Mouse (Mus musculus) spleen, postnatal 36 days (tissue): ENCODE results near the gene Lmx1b.

ENCODE experiments used
- DNase-seq, 2 experiments: peaks; one replicate each; pipeline ENCODE4 v3.0.0; 2022; ENCODE audit warnings: low spot score in 2 of 2, mixed read lengths in 1 of 2

The Lmx1b gene

DNA sequence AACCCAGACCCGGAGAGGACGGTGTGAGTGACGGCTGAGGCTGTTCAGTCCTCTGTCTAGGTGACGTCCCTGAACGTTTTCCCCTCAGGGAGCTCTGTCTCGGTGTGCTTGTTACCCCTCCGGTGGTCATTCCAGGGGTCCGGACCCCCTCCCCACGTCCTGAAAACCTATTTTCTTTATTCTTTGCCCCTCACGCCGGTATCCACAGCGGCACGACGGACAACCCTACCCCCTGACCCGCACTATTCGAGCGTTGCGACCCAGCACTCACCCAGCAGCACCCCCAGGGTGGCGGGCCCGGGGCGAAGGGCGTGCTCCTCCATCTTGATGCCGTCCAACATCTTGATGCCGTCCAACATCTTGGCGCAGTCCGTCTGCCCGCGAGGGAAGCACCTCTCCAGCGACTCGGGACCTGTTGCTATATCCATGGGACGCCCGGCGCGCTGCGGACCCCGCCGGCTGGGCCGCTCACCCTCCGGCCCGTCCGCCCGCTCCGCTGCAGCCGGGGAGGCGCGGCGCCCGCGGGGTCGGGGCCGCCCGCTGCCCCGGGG is at the start of gene Lmx1b:
TSS of gene Lmx1b (minus strand) at position 341 of the 551 bp plus-strand sequence.
- DNase-seq: no peak

DNA sequence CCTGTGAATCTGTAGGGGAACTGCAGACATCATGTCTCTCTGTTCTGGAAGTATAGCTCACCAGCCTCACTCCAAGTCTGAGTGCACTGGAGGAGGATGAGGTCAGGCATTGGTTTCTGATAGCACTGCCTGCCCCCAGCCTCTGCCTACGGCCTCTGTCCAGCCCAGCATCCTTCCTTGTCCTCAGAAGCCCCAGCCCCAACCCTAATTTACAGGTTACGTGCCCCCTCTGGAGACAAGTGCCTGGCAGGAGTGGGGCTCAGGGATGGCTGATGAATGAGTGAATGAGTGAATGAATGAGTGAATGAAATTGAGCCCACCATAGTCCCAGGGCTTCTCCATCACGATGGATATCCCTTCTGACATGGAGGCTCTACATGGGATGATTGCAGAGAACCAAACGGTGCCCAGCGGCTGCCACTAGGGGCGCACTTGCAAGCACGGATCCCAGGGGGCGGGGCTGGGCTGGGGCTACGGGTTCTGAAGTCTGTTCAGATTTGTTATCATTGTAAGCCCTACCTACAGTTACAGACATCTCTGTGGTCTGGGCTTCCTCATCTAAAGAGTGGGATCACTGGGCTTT is 49.7 kb upstream of the Lmx1b start:
- no peak for DNase-seq

DNA sequence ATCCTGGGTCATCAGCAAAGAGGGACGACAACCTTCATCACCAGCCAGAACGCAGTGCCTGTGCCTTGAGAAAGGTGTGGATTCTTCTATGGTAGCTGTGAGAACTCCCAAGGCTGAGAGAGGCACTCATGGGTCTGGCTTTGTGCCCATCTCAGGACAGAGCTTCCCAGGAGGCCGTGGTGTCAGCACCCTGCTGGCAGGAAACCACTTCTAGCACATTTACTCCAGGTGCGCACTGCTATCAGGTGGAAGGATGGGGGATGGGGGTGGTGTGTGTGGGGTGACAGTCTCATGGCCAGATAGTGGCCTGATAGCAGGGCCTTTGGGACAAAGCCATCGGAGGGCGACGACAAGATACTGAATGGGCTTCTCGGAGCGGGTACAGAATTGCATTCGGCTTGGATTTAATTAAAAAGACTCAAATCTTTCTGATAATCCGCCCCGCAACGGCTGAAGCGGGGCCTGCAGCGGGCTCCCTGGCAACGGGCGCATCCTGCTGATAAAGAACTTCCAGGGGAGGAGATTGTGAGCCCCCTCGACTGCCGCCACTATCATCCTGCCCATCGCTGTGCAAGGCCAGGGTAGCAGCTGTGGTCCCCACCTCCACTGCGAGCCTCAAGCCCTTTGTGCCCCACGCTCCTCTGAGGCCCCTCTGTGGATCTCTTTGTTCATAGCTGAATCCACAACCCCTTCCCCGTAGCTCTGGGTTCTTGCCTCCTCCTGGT is 49.0 kb upstream of the Lmx1b start:
- DNase-seq: no peak

DNA sequence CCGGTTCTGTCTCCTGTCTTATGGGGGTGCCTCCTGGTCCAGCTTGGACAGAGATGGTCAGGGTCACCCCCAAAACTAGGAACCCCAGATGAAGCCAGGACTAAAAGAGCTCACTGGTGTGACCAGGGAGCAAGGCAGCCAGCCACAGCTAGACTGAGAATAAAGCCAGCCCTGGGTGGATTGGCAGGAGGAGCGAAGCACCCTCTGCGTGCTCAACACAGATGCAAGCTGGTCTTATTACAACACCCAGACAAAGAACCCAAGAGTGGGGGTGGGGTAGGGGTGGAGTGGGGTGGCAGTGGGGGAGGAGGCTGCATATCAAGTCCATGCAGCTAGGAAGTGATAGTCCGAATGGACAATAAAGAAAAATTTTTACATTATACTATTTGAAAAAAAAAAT is 43.3 kb upstream of the Lmx1b start:
- DNase-seq: no peak

DNA sequence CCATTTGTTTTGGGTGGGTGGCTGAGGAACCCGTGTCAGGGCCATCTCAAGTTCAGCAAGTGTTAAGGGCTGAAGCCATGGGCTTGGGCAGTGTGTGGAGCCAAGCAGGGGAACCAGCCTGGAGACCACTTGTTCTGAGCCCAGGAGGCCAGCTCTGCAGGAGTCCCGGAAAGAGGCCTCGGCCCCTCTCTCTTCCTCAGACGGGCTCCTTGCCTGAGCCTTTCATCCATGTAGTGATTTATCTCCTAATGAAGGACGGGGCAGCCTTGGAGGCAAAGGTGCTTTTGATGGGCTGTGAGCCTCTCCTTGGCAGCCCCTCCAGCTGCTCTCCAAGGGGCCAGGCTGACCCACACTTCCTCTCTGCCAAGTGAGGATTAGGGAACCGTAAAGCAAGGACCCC is 42.8 kb upstream of the Lmx1b start:
- DNase-seq: no peak

DNA sequence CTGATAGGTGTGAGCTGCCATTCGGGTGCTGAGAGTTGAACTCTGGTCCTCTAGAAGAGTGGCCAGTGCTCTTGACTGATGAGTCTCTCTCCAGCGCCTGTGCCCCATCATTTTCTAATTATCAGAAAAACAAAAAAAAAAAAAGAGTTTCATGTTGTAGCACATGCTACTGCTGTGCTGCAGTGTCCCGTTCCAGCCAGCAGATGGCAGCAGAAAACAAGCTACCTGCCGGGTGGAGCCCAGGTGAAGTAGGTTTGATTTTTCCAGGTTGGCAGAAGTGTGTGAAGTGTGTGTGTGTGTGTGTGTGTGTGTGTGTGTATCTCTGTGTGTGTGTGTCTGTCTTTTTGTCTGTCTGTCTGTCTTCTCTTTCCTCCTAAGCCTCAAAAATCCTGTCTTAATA is 41.9 kb upstream of the Lmx1b start:
- peak in 1 of 2 experiments; percentile 7 for DNase-seq

DNA sequence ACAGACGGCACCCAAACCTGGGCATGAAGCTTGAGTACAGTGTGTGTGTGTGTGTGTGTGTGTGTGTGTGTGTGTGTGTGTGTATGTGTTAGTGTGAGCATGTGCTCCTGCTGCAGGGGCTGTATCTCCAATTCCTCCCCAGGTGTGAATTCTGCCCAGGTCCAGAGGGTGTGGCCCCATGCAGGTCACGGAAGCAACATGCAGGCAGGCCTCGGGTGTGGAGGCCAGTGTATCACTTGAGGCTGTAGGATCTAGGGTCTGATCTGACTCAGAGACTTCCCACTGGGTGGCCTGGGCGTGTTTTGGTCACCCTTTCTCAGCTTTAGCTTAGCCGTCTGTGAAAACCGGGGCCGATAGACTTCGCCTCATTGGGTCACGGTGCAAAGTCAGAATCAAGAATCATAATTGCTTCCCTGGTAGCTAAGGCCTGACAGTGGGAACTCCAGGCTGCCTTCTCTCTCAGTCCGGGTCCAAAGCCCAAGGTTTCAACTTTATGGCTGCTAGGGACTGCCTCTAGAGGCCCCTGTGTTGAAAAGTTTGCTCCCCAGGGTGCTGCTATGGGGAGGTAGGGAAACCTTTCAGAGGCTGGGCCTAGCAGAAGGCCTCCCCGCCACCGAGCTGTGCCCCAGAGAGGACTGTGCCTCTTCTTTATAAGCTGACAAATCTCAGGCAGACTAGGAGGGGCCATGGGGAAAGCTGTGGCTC is 38.8 kb upstream of the Lmx1b start:
- DNase-seq: no peak

DNA sequence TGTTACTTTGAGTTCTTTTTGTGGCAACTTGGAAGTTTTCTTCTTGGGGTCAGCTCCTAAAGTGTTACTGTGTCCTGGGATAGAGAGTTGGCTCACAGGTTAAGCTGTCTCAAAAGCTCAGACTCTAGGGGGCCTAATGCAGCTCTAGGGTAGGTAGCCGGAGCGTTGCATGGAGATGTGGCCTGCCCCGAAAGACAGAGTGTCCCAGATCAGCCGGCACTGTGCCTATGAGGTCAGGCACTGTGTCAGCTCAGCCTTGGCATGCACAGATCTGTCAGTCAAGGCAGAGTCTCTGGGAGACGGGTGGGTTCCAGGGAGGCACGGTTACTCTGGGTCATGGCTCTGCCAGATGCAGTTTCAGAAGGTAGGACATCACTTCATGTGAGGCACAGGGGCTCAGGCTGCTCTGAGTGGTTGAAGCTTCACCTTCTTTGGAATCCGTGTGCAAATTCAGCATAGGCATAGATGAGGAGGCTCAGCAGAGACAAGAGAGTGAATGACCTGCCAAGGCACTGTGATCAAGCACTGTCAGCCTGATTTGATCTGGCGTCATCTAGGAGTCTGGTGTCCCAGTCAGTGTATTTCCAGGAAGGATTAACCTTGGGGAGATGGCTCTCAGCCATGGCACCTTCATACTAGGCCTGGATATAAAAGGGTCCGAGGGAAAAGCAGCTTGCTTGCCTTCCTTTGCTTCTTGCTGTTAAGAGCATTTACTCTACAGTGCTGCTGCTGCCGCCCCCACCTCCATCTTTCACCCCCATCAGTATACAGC is 32.6 kb upstream of the Lmx1b start:
- no peak for DNase-seq

DNA sequence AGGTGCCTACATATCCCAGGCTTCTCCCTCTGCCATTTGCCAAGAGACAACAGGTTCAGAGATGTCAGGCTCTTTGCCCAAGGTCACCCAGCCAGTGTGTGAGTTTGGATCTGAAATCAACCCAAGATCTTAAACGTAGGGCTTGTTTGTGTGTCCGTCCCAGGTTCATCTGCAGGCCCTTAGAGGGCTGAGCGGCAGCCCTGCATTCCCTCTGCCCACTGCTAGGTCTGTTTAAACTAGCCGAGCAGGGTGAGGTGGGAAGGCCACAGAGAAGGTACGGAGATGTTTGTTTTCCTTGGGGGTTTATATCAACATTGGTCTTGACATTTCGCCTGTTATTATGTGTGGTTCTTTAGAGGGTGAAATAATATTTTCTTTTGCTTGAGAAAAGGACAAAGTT is 28.4 kb upstream of the Lmx1b start:
- no peak for DNase-seq

DNA sequence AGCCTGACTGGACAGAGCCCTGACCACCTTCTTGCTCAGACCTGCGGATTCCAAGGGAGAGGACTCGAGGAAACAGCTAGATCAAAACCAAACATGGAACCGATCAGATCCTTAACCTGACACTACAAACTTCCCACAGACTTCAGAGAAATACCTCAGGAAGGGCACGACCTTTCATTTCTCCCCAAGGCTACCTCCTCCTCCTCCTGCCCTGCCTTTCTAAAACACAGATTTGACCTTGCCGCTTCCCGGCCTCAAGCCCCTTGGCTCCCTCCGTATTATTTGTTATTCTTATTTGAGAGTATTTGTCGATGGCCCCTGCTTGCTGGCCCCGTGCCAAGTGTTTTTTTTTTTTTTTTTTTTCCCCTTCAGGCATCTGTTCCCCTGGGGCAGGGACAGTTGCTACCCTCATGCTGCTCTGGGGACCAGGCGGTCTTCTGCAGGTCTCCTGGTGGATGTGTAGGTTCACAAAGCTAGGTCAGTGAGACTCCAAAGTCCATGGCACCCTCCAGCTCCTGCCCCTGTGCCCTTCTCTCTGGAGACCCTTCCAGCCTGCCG is 26.2 kb upstream of the Lmx1b start:
- no peak for DNase-seq

DNA sequence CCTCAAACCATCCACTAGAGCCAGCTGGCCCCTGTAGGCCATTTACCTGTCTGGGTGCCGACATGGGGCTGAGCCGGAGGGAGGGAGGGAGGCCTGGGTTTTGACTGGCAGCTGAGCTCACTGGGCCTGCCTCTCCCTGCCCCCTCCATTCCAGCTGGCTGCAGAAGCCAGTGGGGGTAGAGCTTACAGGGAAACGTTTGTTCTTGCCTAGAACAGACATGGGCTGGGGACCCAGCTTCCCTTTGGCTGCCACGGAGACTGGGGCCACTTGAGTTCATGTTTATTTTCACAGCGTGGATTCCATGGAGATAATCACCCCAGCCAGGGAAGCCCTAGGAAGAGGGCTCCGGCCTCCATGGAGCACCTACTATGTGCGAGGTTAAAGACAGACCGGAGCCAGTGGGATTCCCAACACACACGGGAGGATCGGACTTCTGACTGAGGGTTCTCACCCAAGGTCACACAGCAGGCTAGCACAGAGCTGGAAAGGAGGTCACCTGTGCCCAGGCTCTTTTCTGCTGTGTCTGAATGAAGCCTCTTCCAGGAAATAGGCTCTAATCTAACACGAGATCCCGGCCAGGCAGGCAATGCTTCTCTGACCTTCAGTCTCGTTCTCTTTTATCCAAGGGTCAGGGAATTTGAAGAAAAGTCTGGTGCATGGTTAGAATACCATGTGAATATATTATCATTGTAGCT is 25.2 kb upstream of the Lmx1b start:
- no peak for DNase-seq

DNA sequence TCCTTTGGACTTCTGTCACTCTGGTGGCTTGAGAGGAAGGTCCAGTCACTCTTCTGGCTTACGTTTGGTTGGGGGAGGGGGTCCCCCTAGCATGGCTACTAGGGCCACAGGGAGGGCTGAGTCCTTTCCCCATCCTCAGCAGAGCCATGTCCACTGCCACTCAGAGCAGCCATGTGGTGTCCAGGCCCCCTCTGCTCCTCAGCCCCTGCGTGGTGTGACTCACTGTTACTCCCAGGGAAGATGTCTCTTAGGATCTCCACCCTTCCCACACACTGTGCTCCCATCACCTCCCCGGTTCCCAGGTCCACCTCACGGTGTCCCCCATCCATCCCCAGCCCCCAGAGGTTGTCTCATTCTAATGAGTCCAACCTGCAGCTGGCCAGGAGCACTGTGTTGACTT is 24.4 kb upstream of the Lmx1b start:
- DNase-seq: no peak

DNA sequence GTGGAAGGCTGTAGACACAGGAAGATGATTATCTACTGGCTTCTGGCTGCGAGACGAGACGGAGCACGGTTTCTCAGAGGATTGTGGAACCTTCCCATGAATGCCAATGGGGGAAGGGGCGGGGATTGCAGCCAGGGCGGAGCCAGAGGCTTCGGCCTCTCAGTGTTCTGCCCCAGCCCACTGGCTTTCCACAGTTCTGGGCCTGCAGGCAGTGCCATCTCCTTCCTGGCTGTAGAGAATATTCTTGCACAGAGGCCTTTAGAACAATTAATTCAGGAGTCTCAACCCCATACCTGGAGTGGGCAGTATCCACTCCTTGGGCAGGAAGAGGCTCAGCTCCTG is 18.9 kb upstream of the Lmx1b start:
- no peak for DNase-seq

DNA sequence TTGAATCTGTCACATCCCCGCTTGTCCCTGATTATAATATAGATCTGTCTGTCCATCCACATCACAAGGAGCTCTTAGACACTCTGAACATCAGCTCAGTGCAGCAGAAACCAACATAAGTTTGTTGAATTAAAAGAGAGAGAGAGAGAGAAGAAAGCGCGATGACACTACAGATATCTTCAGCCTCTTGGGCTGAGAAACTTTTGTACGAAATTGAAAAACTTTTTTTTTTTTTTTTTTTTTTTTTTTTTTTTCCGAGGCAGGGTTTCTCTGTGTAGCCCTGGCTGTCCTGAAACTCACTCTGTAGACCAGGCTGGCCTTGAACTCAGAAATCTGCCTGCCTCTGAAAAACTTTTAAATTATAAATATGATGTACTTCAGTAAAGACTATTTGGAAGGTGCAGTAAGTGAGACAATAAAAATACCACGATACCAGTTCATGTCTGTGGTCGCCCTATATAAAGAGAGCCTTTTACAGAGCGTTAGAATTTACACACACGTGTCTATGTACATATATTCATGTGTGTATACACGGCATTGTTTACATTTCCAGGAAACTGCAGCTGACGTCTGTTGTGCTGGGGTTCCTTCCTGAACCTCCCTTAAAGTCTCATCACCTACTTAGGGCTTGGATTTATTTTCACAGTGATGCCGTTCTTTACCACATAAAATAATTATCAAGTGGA is 18.4 kb upstream of the Lmx1b start:
- DNase-seq: no peak

DNA sequence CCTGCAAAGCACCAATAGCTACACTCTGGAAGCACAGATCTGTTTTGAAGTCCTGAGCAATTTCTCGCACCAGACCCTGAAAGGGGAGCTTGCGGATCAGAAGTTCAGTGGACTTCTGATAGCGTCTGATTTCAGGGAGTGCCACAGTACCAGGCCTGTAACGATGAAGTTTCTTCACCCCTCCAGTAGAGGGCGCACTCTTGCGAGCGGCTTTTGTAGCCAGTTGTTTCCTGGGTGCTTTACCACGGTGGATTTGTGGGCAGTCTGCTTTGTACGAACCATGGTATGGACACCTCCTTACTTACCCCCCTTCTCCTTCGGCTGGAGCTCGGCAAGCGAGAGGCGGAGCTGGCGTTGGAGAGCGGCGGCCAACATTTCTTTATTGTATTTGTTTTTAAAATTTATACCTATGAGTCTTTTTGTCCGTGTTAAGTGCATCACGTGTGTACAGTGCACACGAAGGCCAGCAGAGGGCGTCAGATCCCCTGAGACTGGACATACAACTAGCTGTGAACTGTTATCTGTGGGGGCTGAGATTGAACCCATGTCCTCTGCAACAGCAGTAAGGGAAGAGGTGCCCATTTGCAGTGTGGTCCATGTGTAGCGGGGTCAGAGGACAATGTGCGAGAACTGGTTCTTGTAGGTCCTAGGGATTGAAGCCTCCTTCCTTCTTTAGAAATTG is 12.3 kb upstream of the Lmx1b start:
- DNase-seq: no peak

DNA sequence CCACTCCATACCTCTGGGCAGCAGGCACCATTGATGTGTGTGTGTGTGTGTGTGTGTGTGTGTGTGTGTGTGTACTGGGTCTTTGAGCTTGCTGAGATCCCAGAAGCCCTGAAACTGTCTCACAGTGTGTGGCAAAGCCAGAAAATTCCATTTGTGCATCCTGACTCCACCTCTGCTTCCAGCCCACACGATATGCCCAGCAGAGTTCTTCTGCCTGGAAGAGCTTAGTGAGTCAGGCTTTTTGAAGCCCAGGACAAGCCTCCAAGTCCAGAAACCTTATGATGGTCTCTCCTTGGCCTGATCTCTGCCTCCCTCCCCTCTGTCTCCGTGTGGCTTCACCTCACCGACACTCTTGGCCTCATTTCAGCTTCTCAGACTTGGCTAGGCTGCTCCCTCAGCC is 9.1 kb upstream of the Lmx1b start:
- no peak for DNase-seq

DNA sequence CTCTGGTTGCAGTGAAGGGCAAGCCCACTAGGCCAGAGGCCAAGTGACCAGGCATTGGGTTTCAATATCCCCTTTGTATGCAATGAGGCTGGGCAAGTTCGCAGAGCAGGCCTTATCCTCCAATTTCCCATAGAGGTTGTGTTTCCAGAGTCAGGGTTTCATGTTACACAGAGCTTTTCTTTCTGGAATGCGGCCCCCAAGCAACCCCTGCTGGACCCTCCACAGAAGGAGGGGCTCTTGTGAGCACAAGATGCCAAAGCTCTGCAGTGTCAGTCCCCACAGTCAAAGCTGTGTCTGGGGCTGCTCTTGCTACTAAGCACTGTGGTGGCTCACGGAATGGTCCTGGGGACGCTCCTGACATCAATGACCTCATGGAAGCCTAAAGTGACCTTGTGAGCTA is 8.6 kb upstream of the Lmx1b start:
- DNase-seq: no peak

DNA sequence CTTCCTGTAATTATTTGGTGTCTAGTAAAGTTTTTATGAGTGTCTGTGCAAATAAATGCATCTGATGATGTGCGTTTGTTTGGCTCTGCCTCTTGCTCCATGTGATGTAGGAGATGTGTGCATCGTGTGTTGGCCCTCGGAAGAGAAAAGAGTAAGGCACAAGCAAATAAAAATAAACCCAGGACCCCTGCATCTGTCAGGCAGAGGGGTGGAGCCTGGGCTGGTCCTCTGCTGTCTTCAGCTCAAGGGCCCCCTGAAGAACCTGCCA is 5.9 kb upstream of the Lmx1b start:
- no peak for DNase-seq

DNA sequence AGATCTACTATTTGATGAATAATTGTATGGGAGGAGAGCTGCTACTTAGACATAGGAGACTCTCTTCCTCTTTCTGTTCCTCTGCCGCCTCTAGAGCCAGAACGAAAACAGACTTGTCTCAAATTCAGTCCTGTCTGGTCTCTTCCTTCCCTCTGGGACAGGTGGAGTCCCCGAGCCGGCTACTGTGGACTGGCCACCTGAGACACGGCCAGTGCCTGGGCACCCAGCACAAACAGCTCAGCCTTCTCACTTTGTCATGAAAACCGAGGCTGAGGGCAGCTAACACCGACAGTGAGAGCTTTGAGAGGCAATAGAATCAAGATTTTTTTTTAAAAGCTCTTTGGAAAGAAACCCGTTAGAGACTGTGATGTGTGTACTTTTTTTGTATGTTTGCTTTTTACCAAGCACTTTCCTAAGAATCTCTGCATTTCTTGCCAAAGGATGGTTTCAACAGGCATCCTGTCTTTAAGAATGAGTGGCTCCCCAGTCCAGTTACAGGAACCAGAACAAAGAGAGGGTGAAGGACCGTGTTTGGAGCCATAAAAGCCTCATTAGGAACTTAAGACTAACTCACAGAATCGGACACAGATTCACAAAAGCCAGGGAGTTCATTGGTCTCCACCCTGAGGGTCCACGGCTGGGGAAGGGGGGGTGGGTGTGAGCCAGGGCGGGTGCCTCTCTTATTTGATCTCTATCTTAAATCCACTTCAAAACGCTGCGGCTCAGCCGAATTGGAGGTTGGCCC is 5.4 kb upstream of the Lmx1b start:
- no peak for DNase-seq
